ENCODE assay signal across 42 mouse cellular contexts in genomic region chr11:98543414-98543813, GRCm38 (mm10). TPM values are rescaled to one million over a fixed set of nuclear protein-coding genes. Genes with fewer than 3 reads are reported as not detected.
"Had no signal": no experiment of that assay in that cellular context is flagged by ENCODE, and none has a peak within 500 bp of the region (broad histone marks: within the 10 kb centered on the region; RNA-seq: fewer than 3 reads in every experiment).

No protein-coding gene starts in this region.

- H3K4me3 ChIP-seq: gastrocnemius, adult 2 months; heart, embryonic 13.5 days; heart, embryonic 15.5 days; hindbrain, embryonic 13.5 days; hindbrain, embryonic 15.5 days; kidney, embryonic 15.5 days; limb, embryonic 13.5 days; limb, embryonic 15.5 days; liver, embryonic 12.5 days had no signal

- H3K9ac ChIP-seq: heart, embryonic 13.5 days; heart, embryonic 15.5 days; hindbrain, embryonic 13.5 days; hindbrain, embryonic 15.5 days; kidney, embryonic 15.5 days; limb, embryonic 13.5 days; limb, embryonic 15.5 days; liver, embryonic 12.5 days had no signal

- DNase-seq: gastrocnemius, adult 2 months; gastrocnemius, postnatal 14 days; gastrocnemius, postnatal 36 days; heart, adult 18-20 months; heart, postnatal 14 days; heart, postnatal 36 days; kidney, adult 11 months; kidney, adult 2 months; kidney, adult 9 months; kidney, postnatal 14 days; kidney, postnatal 36 days; layer of hippocampus, adult 9-11 months; layer of hippocampus, postnatal 36 days; left cerebral cortex, postnatal 4 days had no signal

- H3K27ac ChIP-seq: gastrocnemius, adult 2 months; heart, embryonic 13.5 days; heart, embryonic 15.5 days; hindbrain, embryonic 13.5 days; hindbrain, embryonic 15.5 days; hindbrain, postnatal 0 days; kidney, embryonic 15.5 days; kidney, postnatal 0 days; limb, embryonic 13.5 days; limb, embryonic 15.5 days; liver, embryonic 12.5 days had no signal

- H3K36me3 ChIP-seq: heart, embryonic 13.5 days; heart, embryonic 15.5 days; hindbrain, embryonic 13.5 days; hindbrain, embryonic 15.5 days; kidney, embryonic 15.5 days; limb, embryonic 13.5 days; limb, embryonic 15.5 days; liver, embryonic 12.5 days had no signal

RNA-seq across cellular contexts. Expression of gene Ikzf3, which starts 2.4 kb away (rescaled TPM):
- total RNA-seq: hindbrain, postnatal 0 days; layer of hippocampus, adult 18-20 months; layer of hippocampus, adult 8-10 months; layer of hippocampus, postnatal 36 days had no signal
- polyA plus RNA-seq: hindbrain, embryonic 15.5 days; limb, embryonic 11.5 days had no signal

RNA-seq across cellular contexts. Expression of gene Zpbp2, which starts 7.5 kb away (rescaled TPM):
- total RNA-seq: gastrocnemius, adult 2 months; gastrocnemius, postnatal 14 days; gastrocnemius, postnatal 36 days; heart, adult 18-20 months; heart, postnatal 14 days; heart, postnatal 36 days; hematopoietic stem cell, adult 5-6 weeks; hindbrain, postnatal 0 days; layer of hippocampus, adult 18-20 months; layer of hippocampus, postnatal 36 days; left cerebral cortex, adult 18-20 months; left cerebral cortex, adult 8-10 months; left cerebral cortex, postnatal 10 days; left cerebral cortex, postnatal 25 days; left cerebral cortex, postnatal 4 days had no signal
- polyA plus RNA-seq: hindbrain, embryonic 11.5 days; hindbrain, embryonic 13.5 days; liver, adult 2 months had no signal

RNA-seq across cellular contexts. Expression of gene Lrrc3c, which starts 54.7 kb away (rescaled TPM):
- total RNA-seq: gastrocnemius, adult 2 months; gastrocnemius, postnatal 14 days; gastrocnemius, postnatal 36 days; heart, adult 18-20 months; heart, postnatal 14 days; heart, postnatal 36 days; hematopoietic stem cell, adult 5-6 weeks; hindbrain, postnatal 0 days; layer of hippocampus, adult 18-20 months; layer of hippocampus, adult 8-10 months; layer of hippocampus, postnatal 14 days; layer of hippocampus, postnatal 36 days; left cerebral cortex, adult 18-20 months; left cerebral cortex, adult 8-10 months; left cerebral cortex, postnatal 10 days; left cerebral cortex, postnatal 25 days; left cerebral cortex, postnatal 4 days; liver, adult 2 months had no signal
- polyA plus RNA-seq: frontal cortex, adult 2 months; gonadal fat pad, adult 2 months; heart, embryonic 11.5 days; heart, embryonic 13.5 days; heart, embryonic 15.5 days; heart, postnatal 0 days; hindbrain, embryonic 11.5 days; hindbrain, embryonic 13.5 days; hindbrain, embryonic 15.5 days; hindbrain, postnatal 0 days; intestine, embryonic 14.5 days; intestine, embryonic 16.5 days; kidney, adult 2 months; kidney, embryonic 15.5 days; kidney, postnatal 0 days; large intestine, adult 2 months; limb, embryonic 11.5 days; limb, embryonic 13.5 days; limb, embryonic 15.5 days; liver, adult 2 months; liver, embryonic 12.5 days had no signal
